Mouse (Mus musculus) thymus, postnatal 36 days (tissue): ENCODE measurements around the gene Gm42906.

ENCODE experiments used
- DNase-seq, 2 experiments: peaks; one replicate each; pipeline ENCODE4 v3.0.0; 2022; ENCODE audit warnings: mixed read lengths in 2 of 2

Gene Gm42906

GRCm38 (mm10) chr5:151293591-151293990 is 134.4 kb downstream of the Gm42906 start:
- no peak for DNase-seq

- peak; percentile 34 to 45 for DNase-seq
These were observed 135.7 kb downstream of the Gm42906 start for GRCm38 (mm10) chr5:151292310-151292709.

GRCm38 (mm10) chr5:151286331-151286730 is 141.6 kb downstream of the Gm42906 start:
- no peak for DNase-seq

GRCm38 (mm10) chr5:151279531-151279930 is 148.4 kb downstream of the Gm42906 start:
- no peak for DNase-seq

- DNase-seq: no peak
These were observed 150.0 kb downstream of the Gm42906 start for GRCm38 (mm10) chr5:151277927-151278326.

- no peak for DNase-seq
These were observed 152.0 kb downstream of the Gm42906 start for GRCm38 (mm10) chr5:151275986-151276385.

GRCm38 (mm10) chr5:151274265-151274664 is 153.7 kb downstream of the Gm42906 start:
- no peak for DNase-seq

GRCm38 (mm10) chr5:151270815-151271214 is 157.1 kb downstream of the Gm42906 start:
- no peak for DNase-seq

GRCm38 (mm10) chr5:151266896-151267634 is 160.9 kb downstream of the Gm42906 start:
- no peak for DNase-seq

- no peak for DNase-seq
These were observed 166.4 kb downstream of the Gm42906 start for GRCm38 (mm10) chr5:151261558-151261957.

- DNase-seq: no peak
These were observed 175.8 kb downstream of the Gm42906 start for GRCm38 (mm10) chr5:151252213-151252612.

- DNase-seq: no peak
These were observed 176.3 kb downstream of the Gm42906 start for GRCm38 (mm10) chr5:151251656-151252055.

- DNase-seq: no peak
These were observed 179.0 kb downstream of the Gm42906 start for GRCm38 (mm10) chr5:151248671-151249620.

GRCm38 (mm10) chr5:151248084-151248483 is 179.9 kb downstream of the Gm42906 start:
- DNase-seq: no peak

- DNase-seq: peak; percentile 33 to 46
These were observed 180.7 kb downstream of the Gm42906 start for GRCm38 (mm10) chr5:151247115-151247875.

- no peak for DNase-seq
These were observed 181.7 kb downstream of the Gm42906 start for GRCm38 (mm10) chr5:151246287-151246686.

- DNase-seq: no peak
These were observed 182.4 kb downstream of the Gm42906 start for GRCm38 (mm10) chr5:151245571-151245970.

- DNase-seq: no peak
These were observed 189.2 kb downstream of the Gm42906 start for GRCm38 (mm10) chr5:151238730-151239129.

GRCm38 (mm10) chr5:151236411-151236810 is 191.6 kb downstream of the Gm42906 start:
- no peak for DNase-seq

- no peak for DNase-seq
These were observed 194.4 kb downstream of the Gm42906 start, which contains the start of gene Stard13 for GRCm38 (mm10) chr5:151233400-151234031. Gene Stard13, minus strand, starts transcription at chr5:151233836.

- DNase-seq: no peak
These were observed 195.2 kb downstream of the Gm42906 start for GRCm38 (mm10) chr5:151232576-151233299.

- DNase-seq: no peak
These were observed 196.1 kb downstream of the Gm42906 start for GRCm38 (mm10) chr5:151231861-151232260.
